ENCODE assay signal across 9 mouse cellular contexts in the genomic region with DNA sequence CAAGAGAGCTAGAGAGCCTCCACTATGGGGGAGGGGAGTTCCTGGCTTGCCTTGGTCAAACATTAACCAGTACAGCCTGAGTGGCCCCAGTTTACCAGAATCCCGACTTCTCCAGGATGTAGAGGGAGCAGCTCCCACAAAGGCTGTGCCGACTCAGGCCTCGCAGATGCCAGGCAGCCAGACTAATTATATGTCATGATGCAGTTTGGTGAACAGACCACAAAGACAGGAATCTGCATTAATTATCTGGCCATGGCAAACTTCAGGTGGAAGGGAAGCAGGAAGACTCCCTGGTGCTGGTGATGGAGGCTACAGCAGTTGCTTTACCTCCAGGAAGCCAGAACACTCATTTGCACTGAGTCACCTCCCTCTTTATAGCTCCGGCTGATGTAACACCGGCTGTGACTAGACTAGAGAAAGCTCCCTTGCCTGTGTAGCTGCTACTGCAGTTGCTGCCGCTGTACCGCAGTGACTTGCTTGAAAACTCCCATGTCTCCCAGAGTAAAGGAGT. TPM values are rescaled to one million over a fixed set of nuclear protein-coding genes. Genes with fewer than 3 reads are reported as not detected.
DNase-seq lines count a peak whose midpoint lies in the region; ATAC-seq and TF ChIP-seq lines count a peak whose summit lies in the region.
"Had no signal": no experiment of that assay in that cellular context is flagged by ENCODE, and none has a peak within 500 bp of the region (broad histone marks: within the 10 kb centered on the region; RNA-seq: fewer than 3 reads in every experiment).

No protein-coding gene starts in this region.

- peak overlapping the region; percentile 96 for H3K27ac ChIP-seq in bone marrow, adult 2 months (ENCODE audit: control insufficient read depth, insufficient read depth, low read depth, low read length, poor library complexity)

- H3K36me3 ChIP-seq in megakaryocyte, embryonic 14.5 days (replicated peaks; ENCODE audit: low read length): peaks cover 71% of the 10 kb centered on the region

- peaks cover 4% of the 10 kb centered on the region; the same call in 1 of the 2 replicates for H3K4me1 ChIP-seq in bone marrow, adult 2 months (ENCODE audit: control insufficient read depth, insufficient read depth, low read length)
- peaks cover 99% of the 10 kb centered on the region for H3K4me1 ChIP-seq in megakaryocyte, embryonic 14.5 days

- DNase-seq in left cerebral cortex, adult 11 months (ENCODE audit: low spot score): peak; percentile 51
- no peak for DNase-seq in left cerebral cortex, postnatal 4 days
- peak; percentile 76 for DNase-seq in kidney, postnatal 14 days
- DNase-seq in yolk sac, embryonic 10.5 days (ENCODE audit: low spot score): peak; percentile 72
- no peak for DNase-seq in spleen, postnatal 10 days (ENCODE audit: low spot score in 2 of 2)

- H3K9me3 ChIP-seq in megakaryocyte, embryonic 14.5 days: no peaks in the 10 kb centered on the region

- peak; percentile 56 for ATAC-seq in granulocyte monocyte progenitor cell, adult 5-6 weeks (replicated peaks; ENCODE audit: poor library complexity, severe bottlenecking)

- intact Hi-C loops in left cerebral cortex, postnatal 4 days (cut with DNase I): no loop called here

- peak overlapping the region; percentile 19 for H3K4me3 ChIP-seq in bone marrow, adult 2 months (replicated peaks; ENCODE audit: control insufficient read depth, low read depth, low read length)
- peak overlapping the region; percentile 89 for H3K4me3 ChIP-seq in megakaryocyte, embryonic 14.5 days (replicated peaks)

- WGBS in bone marrow, adult 2 months: 48% methylated on average over 7 of the region's 7 CpGs

- TF ChIP-seq POLR2A in bone marrow, adult 2 months (IDR thresholded peaks at IDR 0.05; ENCODE audit: borderline replicate concordance, control insufficient read depth, low read depth, low read length): no peak

- TF ChIP-seq CTCF in bone marrow, adult 2 months (IDR thresholded peaks at IDR 0.05; ENCODE audit: control insufficient read depth, insufficient read depth, low read length): no peak

- no peaks in the 10 kb centered on the region for H3K27me3 ChIP-seq in megakaryocyte, embryonic 14.5 days (replicated peaks)

RNA-seq across cellular contexts. Expression of a gene that starts 9.6 kb away (rescaled TPM):
- 100 to 1,000 TPM; 150 to 153 TPM for total RNA-seq in left cerebral cortex, postnatal 4 days (2021)
- 66.4 and 81.9 TPM in 2 replicates for polyA plus RNA-seq in bone marrow, adult 2 months (2011; ENCODE audit: insufficient read depth, insufficient read length, low replicate concordance, missing spikeins)
- 63.5 and 63.6 TPM in 2 replicates for total RNA-seq in granulocyte monocyte progenitor cell, adult 5-6 weeks (2014; fragmentation: Nextera tagmentation)
- total RNA-seq in granulocyte monocyte progenitor cell, adult 5-6 weeks (2017): 22.8 and 29.4 TPM in 2 replicates
- 77.3 and 236 TPM in 2 replicates for polyA plus RNA-seq in megakaryocyte, embryonic 14.5 days (2012; ENCODE audit: insufficient read depth, low replicate concordance)

RNA-seq across cellular contexts. Expression of a gene that starts 46.8 kb away (rescaled TPM):
- total RNA-seq in left cerebral cortex, postnatal 4 days (2021): under 1 TPM in 1 of 2 experiments, not detected in 1; 0.48 TPM
- 9.4 and 19.9 TPM in 2 replicates for polyA plus RNA-seq in bone marrow, adult 2 months (2011; ENCODE audit: insufficient read depth, insufficient read length, low replicate concordance, missing spikeins)
- not detected in 2 replicates for total RNA-seq in granulocyte monocyte progenitor cell, adult 5-6 weeks (2014; fragmentation: Nextera tagmentation)
- not detected in 2 replicates for total RNA-seq in granulocyte monocyte progenitor cell, adult 5-6 weeks (2017)
- 2.1 TPM in 1 of 2 replicates, not detected in the other for polyA plus RNA-seq in megakaryocyte, embryonic 14.5 days (2012; ENCODE audit: insufficient read depth, low replicate concordance)
- polyA plus RNA-seq: embryonic facial prominence, embryonic 11.5 days had no signal

RNA-seq across cellular contexts. Expression of a gene that starts 51.6 kb away (rescaled TPM):
- 10 to 100 TPM; 30.2 to 30.7 TPM for total RNA-seq in left cerebral cortex, postnatal 4 days (2021)
- polyA plus RNA-seq in bone marrow, adult 2 months (2011; ENCODE audit: insufficient read depth, insufficient read length, low replicate concordance, missing spikeins): 13.3 and 30.1 TPM in 2 replicates
- 12.9 and 16.4 TPM in 2 replicates for total RNA-seq in granulocyte monocyte progenitor cell, adult 5-6 weeks (2014; fragmentation: Nextera tagmentation)
- total RNA-seq in granulocyte monocyte progenitor cell, adult 5-6 weeks (2017): 19.3 and 31.1 TPM in 2 replicates
- 47.5 and 119 TPM in 2 replicates for polyA plus RNA-seq in megakaryocyte, embryonic 14.5 days (2012; ENCODE audit: insufficient read depth, low replicate concordance)

Comparison
In these comparisons a context has a peak if more than half of its experiments do, and no peak if none do; other contexts are left out.
1. DNase-seq: peak in left cerebral cortex, adult 11 months (single experiment), kidney, postnatal 14 days (single experiment) and yolk sac, embryonic 10.5 days (single experiment); none in left cerebral cortex, postnatal 4 days (single experiment) and spleen, postnatal 10 days (0 of 2).